Mouse (Mus musculus) bone marrow macrophage, adult 2 months (primary cell): ENCODE results near the gene Blm.

Experiments used
- CTCF ChIP-seq: IDR thresholded peaks from 2 replicates; pipeline ENCODE4 v1.5.1; 2012; ENCODE audit warnings: low read depth, mild to moderate bottlenecking, low read length, moderate library complexity
- POLR2A ChIP-seq: IDR thresholded peaks from 2 replicates; pipeline ENCODE4 v1.6.1; 2012; ENCODE audit warnings: mild to moderate bottlenecking, low read depth, low read length, borderline replicate concordance

GRCm38 (mm10) chr7:80406186-80406585 lies 128.7 kb downstream of the Blm start:
- TF ChIP-seq CTCF (no peak), POLR2A (no peak)
